Mouse (Mus musculus) lung, postnatal 0 days (tissue): ENCODE data around the gene Fscn2.

ENCODE experiments used
- CTCF ChIP-seq: IDR thresholded peaks from 2 replicates; pipeline ENCODE4 v1.5.1; 2016; ENCODE audit warnings: antibody characterized with exemption, mild to moderate bottlenecking
- EP300 ChIP-seq: IDR thresholded peaks from 2 replicates; pipeline ENCODE4 v1.6.1; 2016; ENCODE audit warnings: antibody characterized with exemption, mild to moderate bottlenecking, control low read depth

DNA sequence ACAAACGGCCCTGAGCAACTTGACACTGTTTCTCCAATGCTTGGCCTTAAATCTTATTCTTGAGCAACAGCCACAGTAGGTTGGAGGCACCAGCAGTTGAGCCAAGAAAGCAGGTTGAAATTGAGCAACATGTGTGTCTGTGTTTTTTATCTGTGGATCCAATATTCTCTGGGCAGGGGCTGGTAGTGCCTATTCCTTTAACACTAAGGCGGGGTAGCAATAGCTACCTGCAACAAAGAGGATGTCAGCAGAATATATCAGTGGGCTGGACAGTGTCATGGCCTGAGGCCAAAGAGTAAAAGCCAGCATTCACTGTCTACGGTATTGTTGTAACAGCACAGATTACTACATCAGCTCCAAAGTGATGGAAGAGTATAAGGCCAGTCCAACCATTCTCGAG is 34.3 kb downstream of the Fscn2 start:
- no peak for TF ChIP-seq CTCF
- TF ChIP-seq EP300 = no peak
